Comparison of ENCODE assay signal across 8 mouse cellular contexts in genomic region chr17:57058891-57059485, GRCm38 (mm10). TPM values are rescaled to one million over a fixed set of nuclear protein-coding genes. Genes with fewer than 3 reads are reported as not detected.
A peak's percentile ranks its signal among the peaks of the same experiment; 100 is the strongest.
DNase-seq lines count a peak whose midpoint lies in the region; ATAC-seq lines count a peak whose summit lies in the region.

Gene Crb3, plus strand, starts transcription at chr17:57059105.

- WGBS in intestine, embryonic 15.5 days, result 1% methylated on average over 20 of the region's 22 CpGs
- WGBS in liver, embryonic 13.5 days (ENCODE audit: insufficient replicate concordance), result 6% methylated on average over 19 of the region's 22 CpGs
- 1% methylated on average over 16 of the region's 22 CpGs for WGBS in neural tube, embryonic 13.5 days

- peaks cover 3% of the 10 kb centered on the region; the same call in 1 of the 2 replicates for H3K36me3 ChIP-seq in intestine, embryonic 15.5 days
- H3K36me3 ChIP-seq in liver, embryonic 13.5 days, result peaks cover 5% of the 10 kb centered on the region; the same call in 1 of the 2 replicates
- peaks cover 25% of the 10 kb centered on the region for H3K36me3 ChIP-seq in neural tube, embryonic 13.5 days

- peak within 1 kb of the TSS; percentile 86 for H3K4me3 ChIP-seq in intestine, embryonic 15.5 days (replicated peaks)
- H3K4me3 ChIP-seq in liver, embryonic 13.5 days (replicated peaks), result peak within 1 kb of the TSS; percentile 69
- H3K4me3 ChIP-seq in neural tube, embryonic 13.5 days, result peak within 1 kb of the TSS; percentile 82

- H3K9me3 ChIP-seq in intestine, embryonic 15.5 days, result no peaks in the 10 kb centered on the region
- H3K9me3 ChIP-seq in liver, embryonic 13.5 days (replicated peaks), result no peaks in the 10 kb centered on the region
- H3K9me3 ChIP-seq in neural tube, embryonic 13.5 days, result no peaks in the 10 kb centered on the region

- intact Hi-C loops in gastrocnemius, postnatal 14 days (cut with DNase I; ENCODE audit: low total_unique reads), result no loop called here

- peaks cover 22% of the 10 kb centered on the region for H3K27me3 ChIP-seq in intestine, embryonic 15.5 days (replicated peaks)
- H3K27me3 ChIP-seq in liver, embryonic 13.5 days, result peaks cover 65% of the 10 kb centered on the region
- H3K27me3 ChIP-seq in neural tube, embryonic 13.5 days, result peaks cover 30% of the 10 kb centered on the region

- DNase-seq in layer of hippocampus, postnatal 36 days, result peak; percentile 25 to 31
- no peak for DNase-seq in layer of hippocampus, adult 9-11 months
- DNase-seq in cerebellum, adult 18-20 months, result peak; percentile 62 to 67
- DNase-seq in gastrocnemius, postnatal 14 days, result peak; percentile 51
- no peak for DNase-seq in liver, embryonic 13.5 days
- DNase-seq in adipocyte (ENCODE audit: low spot score), result no peak

- H3K4me1 ChIP-seq in intestine, embryonic 15.5 days (replicated peaks), result peaks cover 17% of the 10 kb centered on the region; the same call in 1 of the 2 replicates
- peaks cover 41% of the 10 kb centered on the region for H3K4me1 ChIP-seq in liver, embryonic 13.5 days (replicated peaks)
- H3K4me1 ChIP-seq in neural tube, embryonic 13.5 days (replicated peaks), result peaks cover 33% of the 10 kb centered on the region

- H3K4me2 ChIP-seq in intestine, embryonic 15.5 days (replicated peaks), result peak within 1 kb of the TSS; percentile 94
- H3K4me2 ChIP-seq in liver, embryonic 13.5 days, result peak within 1 kb of the TSS; percentile 84
- peak within 1 kb of the TSS; percentile 56 for H3K4me2 ChIP-seq in neural tube, embryonic 13.5 days

- ATAC-seq in intestine, embryonic 15.5 days, result no peak
- ATAC-seq in liver, embryonic 13.5 days (ENCODE audit: low read depth), result no peak; the same call in 1 of the 2 replicates
- peak; percentile 9 for ATAC-seq in neural tube, embryonic 13.5 days (ENCODE audit: low read depth)

- peak within 1 kb of the TSS; percentile 86 for H3K27ac ChIP-seq in intestine, embryonic 15.5 days
- H3K27ac ChIP-seq in liver, embryonic 13.5 days, result peak within 1 kb of the TSS; percentile 58
- H3K27ac ChIP-seq in neural tube, embryonic 13.5 days (replicated peaks), result peak within 1 kb of the TSS; percentile 90

- H3K9ac ChIP-seq in intestine, embryonic 15.5 days, result peak within 1 kb of the TSS; percentile 73
- H3K9ac ChIP-seq in liver, embryonic 13.5 days, result peak within 1 kb of the TSS; percentile 73
- H3K9ac ChIP-seq in neural tube, embryonic 13.5 days, result peak within 1 kb of the TSS; percentile 87

RNA-seq across cellular contexts. Expression of gene Crb3, which starts in this region (rescaled TPM):
- under 1 TPM; 0.47 to 0.63 TPM for total RNA-seq in layer of hippocampus, postnatal 36 days (2021)
- under 1 TPM; 0.53 to 0.68 TPM for total RNA-seq in gastrocnemius, postnatal 14 days (2021)
- 90.2 and 91.6 TPM in 2 replicates for polyA plus RNA-seq in intestine, embryonic 15.5 days (2015; fragmentation: Nextera tagmentation; extraction: Ambion mirVana)
- 2.9 and 3.1 TPM in 2 replicates for polyA plus RNA-seq in liver, embryonic 13.5 days (2015; fragmentation: Nextera tagmentation; extraction: Ambion mirVana)
- polyA plus RNA-seq in neural tube, embryonic 13.5 days (2015; fragmentation: Nextera tagmentation; extraction: Ambion mirVana), result 0.92 and 1.1 TPM in 2 replicates

Comparison
In these comparisons a context has a peak if more than half of its experiments do, and no peak if none do; other contexts are left out.
1. RNA of gene Crb3 (polyA plus RNA-seq): 90.2 to 91.6 TPM in intestine, embryonic 15.5 days; 2.9 to 3.1 TPM in liver, embryonic 13.5 days and 0.92 to 1.1 TPM in neural tube, embryonic 13.5 days; every median in the first group is over 10 times any median in the second.
2. Peak in DNase-seq in layer of hippocampus, postnatal 36 days; RNA of the gene not detected or under 1 TPM.
3. Peak in DNase-seq in gastrocnemius, postnatal 14 days; RNA of the gene not detected or under 1 TPM.
4. DNase-seq: peak in cerebellum, adult 18-20 months (2 of 2); none in layer of hippocampus, adult 9-11 months (single experiment), liver, embryonic 13.5 days (single experiment) and adipocyte (single experiment).
5. Peak in every context shown above with its lines, with median percentiles within 50 percentile points of each other: H3K27ac ChIP-seq, H3K4me2 ChIP-seq, H3K4me3 ChIP-seq and H3K9ac ChIP-seq.